13 mouse cellular contexts compared by ENCODE assay signal in the genomic region with DNA sequence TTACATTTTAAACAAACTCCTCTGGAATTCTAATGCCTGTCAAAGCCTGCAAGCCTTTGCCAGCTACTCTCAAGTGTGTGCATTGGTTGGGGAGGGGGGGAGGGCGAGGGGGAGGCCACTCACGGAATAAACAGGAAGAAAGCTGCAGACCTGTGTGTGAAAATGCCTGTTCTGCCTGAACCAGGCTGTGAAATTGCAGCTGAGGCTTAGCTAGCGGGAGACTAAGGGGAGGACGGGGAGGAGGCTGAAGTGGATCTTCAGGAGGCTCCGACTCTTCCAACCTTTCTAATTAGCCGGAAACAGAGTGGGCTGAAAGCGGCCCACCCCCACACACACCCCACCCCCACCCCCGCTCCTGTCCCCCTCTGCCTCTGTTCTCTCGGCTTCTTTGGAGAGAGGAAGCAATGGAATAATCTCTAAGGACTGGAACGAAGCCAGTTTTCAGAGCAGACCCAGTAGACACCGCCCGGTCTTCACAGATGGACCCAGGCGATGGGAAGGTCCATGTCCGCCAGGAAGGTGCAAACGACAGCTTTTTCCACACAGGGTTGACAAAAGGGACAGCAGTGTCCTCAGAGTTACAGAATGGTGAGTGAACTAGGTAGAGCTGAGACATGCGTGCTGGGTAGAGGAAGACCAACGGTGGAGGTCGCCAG. TPM values are rescaled to one million over a fixed set of nuclear protein-coding genes. Genes with fewer than 3 reads are reported as not detected.
DNase-seq lines count a peak whose midpoint lies in the region; ATAC-seq and TF ChIP-seq lines count a peak whose summit lies in the region.
"Had no signal": no experiment of that assay in that cellular context is flagged by ENCODE, and none has a peak within 500 bp of the region (broad histone marks: within the 10 kb centered on the region; RNA-seq: fewer than 3 reads in every experiment).

No protein-coding gene starts in this region.

- peaks cover 18% of the 10 kb centered on the region for H3K4me1 ChIP-seq in kidney, embryonic 14.5 days (ENCODE audit: control insufficient read depth, insufficient read depth, low read length)
- peaks cover 14% of the 10 kb centered on the region for H3K4me1 ChIP-seq in embryonic facial prominence, embryonic 15.5 days
- peaks cover 3% of the 10 kb centered on the region; the same call in 1 of the 2 replicates for H3K4me1 ChIP-seq in hindbrain, postnatal 0 days (ENCODE audit: insufficient read depth, low read length)
- H3K4me1 ChIP-seq in midbrain, embryonic 14.5 days (ENCODE audit: control insufficient read depth, insufficient read depth, low read length) = 0 out of 2 replicates have a peak, but pooled peaks cover 4% of the 10 kb centered on the region

- H3K27me3 ChIP-seq in kidney, embryonic 14.5 days (ENCODE audit: control insufficient read depth, insufficient read depth, low read length) = no peaks in the 10 kb centered on the region
- no peaks in the 10 kb centered on the region for H3K27me3 ChIP-seq in embryonic facial prominence, embryonic 15.5 days
- H3K27me3 ChIP-seq in hindbrain, postnatal 0 days (ENCODE audit: insufficient read depth, low read length) = no peaks in the 10 kb centered on the region
- no peaks in the 10 kb centered on the region for H3K27me3 ChIP-seq in midbrain, embryonic 14.5 days (ENCODE audit: control insufficient read depth, insufficient read depth, low read length)
- H3K27me3 ChIP-seq: megakaryocyte, embryonic 14.5 days had no signal

- no peak for ATAC-seq in kidney, embryonic 14.5 days (ENCODE audit: low FRiP score, low TSS enrichment)
- ATAC-seq in embryonic facial prominence, embryonic 15.5 days (ENCODE audit: insufficient number of reproducible peaks, low FRiP score, low TSS enrichment, low read depth) = no peak
- no peak for ATAC-seq in hindbrain, postnatal 0 days
- ATAC-seq in midbrain, embryonic 14.5 days (ENCODE audit: low FRiP score, low TSS enrichment) = no peak

- H3K4me2 ChIP-seq in kidney, embryonic 14.5 days (replicated peaks; ENCODE audit: low read depth, low read length) = peak overlapping the region; percentile 12; the same call in 1 of the 2 replicates
- H3K4me2 ChIP-seq in embryonic facial prominence, embryonic 15.5 days (replicated peaks) = peak overlapping the region; percentile 22; the same call in 1 of the 2 replicates
- H3K4me2 ChIP-seq in hindbrain, postnatal 0 days (ENCODE audit: low read depth, low read length) = peak overlapping the region; percentile 16; the same call in 1 of the 2 replicates
- H3K4me2 ChIP-seq in midbrain, embryonic 14.5 days (ENCODE audit: low read length) = no peak overlapping the region

- WGBS in kidney, embryonic 14.5 days = 39% methylated on average over 18 of the region's 18 CpGs
- WGBS in embryonic facial prominence, embryonic 15.5 days = 40% methylated on average over 18 of the region's 18 CpGs
- 41% methylated on average over 18 of the region's 18 CpGs for WGBS in hindbrain, postnatal 0 days
- 47% methylated on average over 18 of the region's 18 CpGs for WGBS in midbrain, embryonic 14.5 days

- DNase-seq in kidney, adult 9 months = no peak
- DNase-seq in hindbrain, postnatal 0 days (ENCODE audit: low spot score) = peak; percentile 11
- DNase-seq in midbrain, embryonic 14.5 days = peak; percentile 49
- DNase-seq in left cerebral cortex, adult 18-20 months (ENCODE audit: low spot score in 2 of 2) = no peak
- DNase-seq in testis, postnatal 14 days (ENCODE audit: low spot score) = no peak
- DNase-seq: adrenal gland, postnatal 10 days; thymus, postnatal 25 days had no signal

- H3K4me3 ChIP-seq in kidney, embryonic 14.5 days (ENCODE audit: low read length) = peak overlapping the region; percentile 10; the same call in 1 of the 2 replicates
- H3K4me3 ChIP-seq in embryonic facial prominence, embryonic 15.5 days (replicated peaks) = no peak overlapping the region
- H3K4me3 ChIP-seq in hindbrain, postnatal 0 days (ENCODE audit: low read length) = no peak overlapping the region
- H3K4me3 ChIP-seq in midbrain, embryonic 14.5 days (replicated peaks; ENCODE audit: low read depth, low read length) = no peak overlapping the region
- H3K4me3 ChIP-seq: megakaryocyte, embryonic 14.5 days had no signal

- no peak for TF ChIP-seq CTCF in hindbrain, postnatal 0 days (IDR thresholded peaks at IDR 0.05; ENCODE audit: low read depth)

- H3K9me3 ChIP-seq in kidney, embryonic 14.5 days (ENCODE audit: control insufficient read depth, low read length) = no peaks in the 10 kb centered on the region
- no peaks in the 10 kb centered on the region for H3K9me3 ChIP-seq in embryonic facial prominence, embryonic 15.5 days (replicated peaks)
- no peaks in the 10 kb centered on the region for H3K9me3 ChIP-seq in hindbrain, postnatal 0 days (ENCODE audit: low read length)
- H3K9me3 ChIP-seq in midbrain, embryonic 14.5 days (ENCODE audit: control insufficient read depth, low read length) = no peaks in the 10 kb centered on the region

- peak overlapping the region; percentile 19; the same call in 1 of the 2 replicates for H3K9ac ChIP-seq in kidney, embryonic 14.5 days (ENCODE audit: low read depth, low read length)
- no peak overlapping the region for H3K9ac ChIP-seq in embryonic facial prominence, embryonic 15.5 days
- H3K9ac ChIP-seq in hindbrain, postnatal 0 days (replicated peaks; ENCODE audit: low read length) = 0 out of 2 replicates have a peak overlapping the region, but pooled peaks have one; percentile 9
- no peak overlapping the region for H3K9ac ChIP-seq in midbrain, embryonic 14.5 days (replicated peaks; ENCODE audit: low read length)

- no peaks in the 10 kb centered on the region for H3K36me3 ChIP-seq in kidney, embryonic 14.5 days (ENCODE audit: control insufficient read depth, insufficient read depth, low read length)
- H3K36me3 ChIP-seq in embryonic facial prominence, embryonic 15.5 days = no peaks in the 10 kb centered on the region
- no peaks in the 10 kb centered on the region for H3K36me3 ChIP-seq in hindbrain, postnatal 0 days (ENCODE audit: insufficient read depth, low read length)
- H3K36me3 ChIP-seq in midbrain, embryonic 14.5 days (ENCODE audit: control insufficient read depth, insufficient read depth, low read length) = 0 out of 2 replicates have a peak, but pooled peaks cover 3% of the 10 kb centered on the region

- peak overlapping the region; percentile 14; the same call in 1 of the 2 replicates for H3K27ac ChIP-seq in kidney, embryonic 14.5 days (ENCODE audit: low read depth, low read length)
- H3K27ac ChIP-seq in embryonic facial prominence, embryonic 15.5 days (replicated peaks) = no peak overlapping the region
- peak overlapping the region; percentile 15; the same call in 1 of the 2 replicates for H3K27ac ChIP-seq in hindbrain, postnatal 0 days
- peak overlapping the region; percentile 20; the same call in 1 of the 2 replicates for H3K27ac ChIP-seq in midbrain, embryonic 14.5 days (replicated peaks; ENCODE audit: low read depth, low read length)

RNA-seq across cellular contexts. Expression of a gene that starts 17.8 kb away (rescaled TPM):
- polyA plus RNA-seq in kidney, embryonic 14.5 days (2014; fragmentation: Nextera tagmentation; extraction: Ambion mirVana) = 14.1 and 15.2 TPM in 2 replicates
- 16.3 and 20.1 TPM in 2 replicates for polyA plus RNA-seq in embryonic facial prominence, embryonic 15.5 days (2015; fragmentation: Nextera tagmentation; extraction: Ambion mirVana)
- 81.3 and 82.1 TPM in 2 replicates for total RNA-seq in hindbrain, postnatal 0 days (2014; rRNA removed)
- polyA plus RNA-seq in hindbrain, postnatal 0 days (2015; fragmentation: Nextera tagmentation; extraction: Ambion mirVana) = 56.3 and 58.4 TPM in 2 replicates
- polyA plus RNA-seq in midbrain, embryonic 14.5 days (2014; fragmentation: Nextera tagmentation; extraction: Ambion mirVana) = 40.9 and 50.2 TPM in 2 replicates
- 10 to 100 TPM; 30.6 to 30.8 TPM for total RNA-seq in left cerebral cortex, adult 18-20 months (2021)

RNA-seq across cellular contexts. Expression of a gene that starts 43.1 kb away (rescaled TPM):
- polyA plus RNA-seq in kidney, embryonic 14.5 days (2014; fragmentation: Nextera tagmentation; extraction: Ambion mirVana) = 0.64 and 0.81 TPM in 2 replicates
- 0.87 and 1.9 TPM in 2 replicates for polyA plus RNA-seq in embryonic facial prominence, embryonic 15.5 days (2015; fragmentation: Nextera tagmentation; extraction: Ambion mirVana)
- total RNA-seq in hindbrain, postnatal 0 days (2014; rRNA removed) = 0.42 and 0.79 TPM in 2 replicates
- polyA plus RNA-seq in hindbrain, postnatal 0 days (2015; fragmentation: Nextera tagmentation; extraction: Ambion mirVana) = 0.29 and 0.71 TPM in 2 replicates
- 0.68 TPM in 1 of 2 replicates, not detected in the other for polyA plus RNA-seq in midbrain, embryonic 14.5 days (2014; fragmentation: Nextera tagmentation; extraction: Ambion mirVana)
- 1 to 10 TPM; 1.0 to 1.8 TPM for total RNA-seq in left cerebral cortex, adult 18-20 months (2021)
- total RNA-seq: common myeloid progenitor, adult 5-6 weeks; gastrocnemius, adult 8-10 months; MEL had no signal

RNA-seq across cellular contexts. Expression of a gene that starts 43.4 kb away (rescaled TPM):
- 2.7 and 3.8 TPM in 2 replicates for polyA plus RNA-seq in kidney, embryonic 14.5 days (2014; fragmentation: Nextera tagmentation; extraction: Ambion mirVana)
- polyA plus RNA-seq in embryonic facial prominence, embryonic 15.5 days (2015; fragmentation: Nextera tagmentation; extraction: Ambion mirVana) = 2.5 and 2.9 TPM in 2 replicates
- 97.3 and 122 TPM in 2 replicates for total RNA-seq in hindbrain, postnatal 0 days (2014; rRNA removed)
- polyA plus RNA-seq in hindbrain, postnatal 0 days (2015; fragmentation: Nextera tagmentation; extraction: Ambion mirVana) = 8.5 and 9.4 TPM in 2 replicates
- polyA plus RNA-seq in midbrain, embryonic 14.5 days (2014; fragmentation: Nextera tagmentation; extraction: Ambion mirVana) = 7.7 and 9.8 TPM in 2 replicates
- 100 to 1,000 TPM in 1 of 2 experiments, 10 to 100 TPM in 1; 87.4 to 101 TPM for total RNA-seq in left cerebral cortex, adult 18-20 months (2021)

RNA-seq across cellular contexts. Expression of a gene that starts 53.5 kb away (rescaled TPM):
- polyA plus RNA-seq in kidney, embryonic 14.5 days (2014; fragmentation: Nextera tagmentation; extraction: Ambion mirVana) = 2.5 and 2.9 TPM in 2 replicates
- 3.5 and 7.3 TPM in 2 replicates for polyA plus RNA-seq in embryonic facial prominence, embryonic 15.5 days (2015; fragmentation: Nextera tagmentation; extraction: Ambion mirVana)
- total RNA-seq in hindbrain, postnatal 0 days (2014; rRNA removed) = 0.75 and 6.9 TPM in 2 replicates
- 1.5 and 2.1 TPM in 2 replicates for polyA plus RNA-seq in hindbrain, postnatal 0 days (2015; fragmentation: Nextera tagmentation; extraction: Ambion mirVana)
- polyA plus RNA-seq in midbrain, embryonic 14.5 days (2014; fragmentation: Nextera tagmentation; extraction: Ambion mirVana) = 0.67 and 1.4 TPM in 2 replicates
- under 1 TPM; 0.35 to 0.75 TPM for total RNA-seq in left cerebral cortex, adult 18-20 months (2021)
- total RNA-seq: common myeloid progenitor, adult 5-6 weeks had no signal

Comparison
In these comparisons a context has a peak if more than half of its experiments do, and no peak if none do; other contexts are left out.
1. H3K9ac ChIP-seq: peak in kidney, embryonic 14.5 days (single experiment) and hindbrain, postnatal 0 days (single experiment); none in embryonic facial prominence, embryonic 15.5 days (single experiment) and midbrain, embryonic 14.5 days (single experiment).
2. DNase-seq: peak in hindbrain, postnatal 0 days (single experiment) and midbrain, embryonic 14.5 days (single experiment); none in kidney, adult 9 months (single experiment), left cerebral cortex, adult 18-20 months (0 of 2) and testis, postnatal 14 days (single experiment).